Mouse (Mus musculus): ENCODE data around the gene Slc26a3. TPM values are rescaled to one million over a fixed set of nuclear protein-coding genes. Genes with fewer than 3 reads are reported as not detected.

The Slc26a3 gene
- polyA plus RNA-seq, 1 experiment from 2014 or later = not detected

DNA sequence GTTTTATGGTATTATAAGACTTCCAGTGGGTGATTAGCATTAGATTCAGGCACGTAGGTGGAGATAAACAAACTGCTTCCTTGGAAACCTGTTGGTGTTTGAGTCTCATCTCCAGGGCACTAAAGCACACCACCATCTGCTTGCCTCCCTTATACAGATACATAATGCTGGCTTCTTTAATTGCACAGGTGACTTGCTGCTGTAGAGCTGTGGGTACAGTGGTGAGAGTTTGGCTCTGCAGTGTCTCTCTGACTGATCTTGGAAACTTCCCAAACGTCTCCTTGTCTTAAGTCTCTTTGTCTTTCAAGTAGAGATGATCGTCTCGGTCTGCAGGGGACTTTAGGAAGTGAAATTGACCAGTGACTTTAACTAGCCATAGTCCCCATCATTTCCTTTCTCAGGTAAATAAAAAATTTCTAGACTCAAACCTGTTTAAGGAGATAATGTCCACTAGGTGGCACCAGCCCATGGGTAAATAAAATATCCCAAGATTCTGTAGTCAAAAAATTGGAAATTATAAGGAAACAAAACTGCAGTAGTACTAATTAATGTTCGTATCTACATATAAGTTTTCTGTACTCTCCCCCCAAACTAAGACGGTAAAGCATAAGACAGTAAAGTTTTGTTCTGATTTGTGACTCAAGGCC lies 117.2 kb downstream of the Slc26a3 start:
- H3K27ac ChIP-seq (replicated peaks; ENCODE audit: low read depth, low read length) = no peak overlapping the region
- no peak overlapping the region for H3K4me3 ChIP-seq (ENCODE audit: low read depth, low read length)
- no peaks in the 10 kb centered on the region for H3K4me1 ChIP-seq (ENCODE audit: control insufficient read depth, insufficient read depth, low read length)
- DNase-seq (ENCODE audit: low spot score) (peak; percentile 74), ATAC-seq (replicated peaks; ENCODE audit: insufficient number of reproducible peaks, low FRiP score, low TSS enrichment, low read depth) (no peak)
- no peaks in the 10 kb centered on the region for H3K36me3 ChIP-seq (replicated peaks; ENCODE audit: control insufficient read depth, insufficient read depth, low read depth, low read length)
- no peaks in the 10 kb centered on the region for H3K9me3 ChIP-seq (replicated peaks; ENCODE audit: control insufficient read depth, low read length)
- H3K27me3 ChIP-seq (ENCODE audit: control insufficient read depth, insufficient read depth, low read length) = no peaks in the 10 kb centered on the region
- no peak overlapping the region for H3K4me2 ChIP-seq (ENCODE audit: low read depth, low read length)
- WGBS = 44% methylated on average over 6 of the region's 6 CpGs
- no peak overlapping the region for H3K9ac ChIP-seq (replicated peaks; ENCODE audit: low read length)

DNA sequence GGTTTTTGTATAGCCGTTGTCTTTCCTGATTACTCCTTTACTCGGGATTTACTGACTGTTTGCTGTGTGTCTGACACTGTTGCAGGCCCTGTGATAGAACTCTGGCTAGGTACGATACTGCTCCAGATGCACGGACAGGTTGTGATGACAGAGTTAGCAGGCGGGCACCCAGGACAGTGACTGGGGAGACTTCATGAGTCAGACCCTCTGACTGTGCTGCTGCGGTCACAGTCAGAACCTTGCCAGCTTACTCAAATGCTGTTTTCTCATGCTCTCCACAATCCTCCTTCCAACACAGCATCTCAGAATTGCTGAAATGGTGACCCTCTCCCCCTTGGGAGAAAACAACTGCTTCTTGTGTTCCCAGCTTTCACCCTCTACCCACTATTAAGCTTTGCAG lies 117.8 kb downstream of the Slc26a3 start:
- H3K4me2 ChIP-seq (ENCODE audit: low read depth, low read length) = no peak overlapping the region
- H3K27ac ChIP-seq (replicated peaks; ENCODE audit: low read depth, low read length) = no peak overlapping the region
- no peaks in the 10 kb centered on the region for H3K36me3 ChIP-seq (replicated peaks; ENCODE audit: control insufficient read depth, insufficient read depth, low read depth, low read length)
- DNase-seq (ENCODE audit: low spot score) (no peak), ATAC-seq (replicated peaks; ENCODE audit: insufficient number of reproducible peaks, low FRiP score, low TSS enrichment, low read depth) (no peak)
- no peak overlapping the region for H3K4me3 ChIP-seq (ENCODE audit: low read depth, low read length)
- 86% methylated on average over 6 of the region's 6 CpGs for WGBS
- no peak overlapping the region for H3K9ac ChIP-seq (replicated peaks; ENCODE audit: low read length)
- H3K9me3 ChIP-seq (replicated peaks; ENCODE audit: control insufficient read depth, low read length) = no peaks in the 10 kb centered on the region
- no peaks in the 10 kb centered on the region for H3K27me3 ChIP-seq (ENCODE audit: control insufficient read depth, insufficient read depth, low read length)
- H3K4me1 ChIP-seq (ENCODE audit: control insufficient read depth, insufficient read depth, low read length) = no peaks in the 10 kb centered on the region

DNA sequence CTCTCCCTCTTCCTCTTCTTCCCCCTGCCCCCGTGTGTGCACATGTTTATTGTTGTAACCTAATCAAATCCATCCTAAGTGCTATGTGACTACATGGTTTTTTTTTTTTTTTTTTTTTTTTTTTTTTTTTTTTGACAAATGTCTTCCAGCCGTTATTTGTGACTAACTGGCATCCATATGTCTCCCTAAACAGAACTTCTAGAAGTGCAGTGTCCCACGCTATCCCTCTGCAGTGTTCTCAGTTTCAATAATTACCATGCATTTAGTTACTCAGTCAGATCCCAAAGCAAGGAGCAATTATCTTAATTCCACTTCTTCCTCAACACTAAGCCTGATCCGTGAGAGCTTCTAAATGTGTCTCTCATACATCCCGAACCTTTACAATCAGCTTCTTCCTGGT lies 120.5 kb downstream of the Slc26a3 start:
- Histone ChIP-seq H3K4me1 (ENCODE audit: control insufficient read depth, insufficient read depth, low read length) (no peaks in the 10 kb centered on the region), H3K9me3 (replicated peaks; ENCODE audit: control insufficient read depth, low read length) (no peaks in the 10 kb centered on the region), H3K4me2 (ENCODE audit: low read depth, low read length) (no peak overlapping the region), H3K36me3 (replicated peaks; ENCODE audit: control insufficient read depth, insufficient read depth, low read depth, low read length) (no peaks in the 10 kb centered on the region), H3K27ac (replicated peaks; ENCODE audit: low read depth, low read length) (no peak overlapping the region), H3K4me3 (ENCODE audit: low read depth, low read length) (no peak overlapping the region), H3K9ac (replicated peaks; ENCODE audit: low read length) (no peak overlapping the region), H3K27me3 (ENCODE audit: control insufficient read depth, insufficient read depth, low read length) (no peaks in the 10 kb centered on the region)
- DNase-seq (ENCODE audit: low spot score) (peak; percentile 42), ATAC-seq (replicated peaks; ENCODE audit: insufficient number of reproducible peaks, low FRiP score, low TSS enrichment, low read depth) (no peak)
- 30% methylated on average over 5 of the region's 5 CpGs for WGBS

DNA sequence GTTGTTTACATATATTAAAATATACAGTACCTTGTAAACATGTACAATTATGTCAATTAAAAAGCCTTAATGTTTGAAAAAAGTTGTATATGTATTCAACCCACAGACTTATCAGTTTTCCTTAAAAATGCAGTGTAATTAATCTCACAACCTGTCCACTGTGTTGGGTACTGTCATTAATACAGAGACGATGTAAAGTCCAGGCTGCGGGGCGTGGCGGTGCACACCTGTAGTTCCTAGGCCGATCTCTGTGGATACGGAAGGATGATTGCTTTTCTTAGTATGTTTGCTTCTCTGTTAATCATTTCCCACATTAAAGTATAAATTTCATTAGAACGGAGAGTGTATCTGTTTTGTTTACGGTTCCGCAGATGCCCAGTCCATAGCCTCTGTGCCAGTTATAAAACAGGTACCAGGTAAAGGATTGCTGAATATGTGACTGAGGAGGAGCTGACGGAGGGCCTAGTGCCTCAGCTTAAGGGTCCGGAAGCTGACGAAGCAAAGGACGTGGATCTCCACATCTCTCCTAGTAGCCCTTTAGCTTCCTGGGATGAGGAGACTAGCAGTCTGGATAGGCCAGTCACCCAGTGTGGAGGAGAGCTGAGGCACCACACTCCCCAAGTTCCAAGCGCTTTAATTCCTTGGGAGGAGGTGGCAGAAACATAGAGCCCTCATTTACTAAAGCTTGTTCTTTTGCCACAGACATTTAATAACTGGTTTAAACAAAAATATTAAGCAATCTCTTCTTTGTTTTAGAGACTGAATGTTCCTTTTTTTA lies 122.2 kb downstream of the Slc26a3 start:
- ATAC-seq (replicated peaks; ENCODE audit: insufficient number of reproducible peaks, low FRiP score, low TSS enrichment, low read depth) (no peak), DNase-seq (ENCODE audit: low spot score) (no peak)
- Histone ChIP-seq H3K9me3 (replicated peaks; ENCODE audit: control insufficient read depth, low read length) (no peaks in the 10 kb centered on the region), H3K4me3 (ENCODE audit: low read depth, low read length) (no peak overlapping the region), H3K4me1 (ENCODE audit: control insufficient read depth, insufficient read depth, low read length) (no peaks in the 10 kb centered on the region), H3K9ac (replicated peaks; ENCODE audit: low read length) (no peak overlapping the region), H3K36me3 (replicated peaks; ENCODE audit: control insufficient read depth, insufficient read depth, low read depth, low read length) (no peaks in the 10 kb centered on the region), H3K27me3 (ENCODE audit: control insufficient read depth, insufficient read depth, low read length) (no peaks in the 10 kb centered on the region), H3K4me2 (ENCODE audit: low read depth, low read length) (no peak overlapping the region), H3K27ac (replicated peaks; ENCODE audit: low read depth, low read length) (no peak overlapping the region)
- 89% methylated on average over 14 of the region's 14 CpGs for WGBS

DNA sequence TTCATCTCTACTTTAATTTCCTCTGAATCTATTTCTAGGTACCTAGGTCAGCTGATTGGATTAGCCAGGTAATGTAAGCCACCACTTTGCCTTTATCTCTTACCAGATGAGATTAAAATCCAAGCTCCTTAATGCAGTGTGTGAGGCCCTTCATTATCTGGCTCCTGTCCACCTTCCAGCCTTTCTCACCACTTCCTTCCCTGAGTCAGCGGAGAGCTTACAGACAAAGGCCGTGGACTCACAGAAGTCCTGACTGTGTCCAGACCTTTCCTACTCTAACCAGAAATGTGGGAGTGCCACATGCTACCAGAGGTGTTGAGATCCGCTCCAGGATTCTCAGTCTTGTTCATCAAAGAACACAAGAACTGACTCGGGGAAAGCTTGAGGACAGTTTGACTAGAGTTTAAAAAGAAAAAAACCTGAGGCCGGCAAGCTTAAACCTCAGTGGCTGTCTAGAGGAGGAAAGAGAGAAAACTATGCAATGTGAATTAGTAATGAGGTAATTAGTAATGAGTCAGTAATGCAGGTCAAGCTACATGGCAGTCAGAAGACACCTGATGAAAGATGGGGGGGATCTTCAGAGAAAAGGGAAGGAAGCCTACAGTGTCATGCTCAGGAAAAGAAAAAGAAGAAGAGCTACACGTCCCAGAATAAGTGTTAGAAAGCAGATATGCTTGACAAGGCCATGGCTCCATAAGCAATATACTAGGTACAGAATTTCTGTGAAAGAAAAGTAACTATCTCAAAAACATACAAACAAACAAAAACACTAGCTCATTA lies 123.2 kb downstream of the Slc26a3 start:
- DNase-seq (ENCODE audit: low spot score) (no peak), ATAC-seq (replicated peaks; ENCODE audit: insufficient number of reproducible peaks, low FRiP score, low TSS enrichment, low read depth) (no peak)
- Histone ChIP-seq H3K4me3 (ENCODE audit: low read depth, low read length) (no peak overlapping the region), H3K27me3 (ENCODE audit: control insufficient read depth, insufficient read depth, low read length) (no peaks in the 10 kb centered on the region), H3K27ac (replicated peaks; ENCODE audit: low read depth, low read length) (no peak overlapping the region), H3K9ac (replicated peaks; ENCODE audit: low read length) (no peak overlapping the region), H3K9me3 (replicated peaks; ENCODE audit: control insufficient read depth, low read length) (no peaks in the 10 kb centered on the region), H3K4me2 (ENCODE audit: low read depth, low read length) (no peak overlapping the region), H3K4me1 (ENCODE audit: control insufficient read depth, insufficient read depth, low read length) (no peaks in the 10 kb centered on the region), H3K36me3 (replicated peaks; ENCODE audit: control insufficient read depth, insufficient read depth, low read depth, low read length) (no peaks in the 10 kb centered on the region)
- WGBS = 75% methylated on average over 6 of the region's 6 CpGs

DNA sequence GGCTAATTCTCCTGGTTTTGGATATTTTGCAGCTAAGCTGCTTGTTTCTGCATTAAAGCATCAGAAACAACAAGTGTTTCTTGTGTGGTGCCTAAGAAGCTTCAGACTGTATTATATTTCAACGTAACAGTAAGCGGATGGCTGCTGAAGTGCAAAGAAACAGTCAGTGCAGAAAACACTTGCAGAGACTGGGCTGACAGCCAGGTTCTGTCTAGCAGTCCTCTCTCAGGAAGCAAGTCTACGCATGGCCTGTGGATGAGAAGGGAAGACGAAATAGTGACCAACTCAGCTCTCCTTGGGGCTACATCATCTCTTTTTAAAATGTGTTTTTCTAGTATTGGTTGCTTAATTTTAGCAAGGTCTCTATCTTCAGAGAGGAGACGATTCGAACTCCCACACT lies 129.4 kb downstream of the Slc26a3 start:
- no peak overlapping the region for H3K4me3 ChIP-seq (ENCODE audit: low read depth, low read length)
- 88% methylated on average over 6 of the region's 6 CpGs for WGBS
- H3K27me3 ChIP-seq (ENCODE audit: control insufficient read depth, insufficient read depth, low read length) = no peaks in the 10 kb centered on the region
- H3K4me2 ChIP-seq (ENCODE audit: low read depth, low read length) = no peak overlapping the region
- no peak overlapping the region for H3K9ac ChIP-seq (replicated peaks; ENCODE audit: low read length)
- no peaks in the 10 kb centered on the region for H3K9me3 ChIP-seq (replicated peaks; ENCODE audit: control insufficient read depth, low read length)
- no peak for ATAC-seq (replicated peaks; ENCODE audit: insufficient number of reproducible peaks, low FRiP score, low TSS enrichment, low read depth)
- no peaks in the 10 kb centered on the region for H3K4me1 ChIP-seq (ENCODE audit: control insufficient read depth, insufficient read depth, low read length)
- DNase-seq (ENCODE audit: low spot score) = no peak
- no peaks in the 10 kb centered on the region for H3K36me3 ChIP-seq (replicated peaks; ENCODE audit: control insufficient read depth, insufficient read depth, low read depth, low read length)
- no peak overlapping the region for H3K27ac ChIP-seq (replicated peaks; ENCODE audit: low read depth, low read length)

DNA sequence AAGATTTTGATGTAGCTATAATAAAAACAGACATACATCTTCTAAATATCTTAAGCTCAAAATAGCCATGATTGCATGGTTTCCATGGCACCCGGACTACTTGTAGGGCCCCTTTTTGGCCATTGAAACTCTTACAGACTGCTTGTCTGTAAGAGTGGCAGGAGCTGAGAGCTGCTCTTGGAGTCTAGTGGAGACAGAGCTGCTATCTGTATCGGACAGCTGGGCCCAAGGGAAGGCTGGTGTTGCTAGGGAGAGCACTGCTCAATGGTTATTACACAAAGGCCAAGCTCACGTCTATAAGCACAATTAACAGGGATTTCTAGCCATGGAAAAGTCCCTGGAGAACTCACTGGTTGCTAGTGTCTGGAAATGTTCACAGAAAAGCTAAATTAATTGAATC lies 130.7 kb downstream of the Slc26a3 start:
- Histone ChIP-seq H3K27ac (replicated peaks; ENCODE audit: low read depth, low read length) (no peak overlapping the region), H3K4me1 (ENCODE audit: control insufficient read depth, insufficient read depth, low read length) (no peaks in the 10 kb centered on the region), H3K9me3 (replicated peaks; ENCODE audit: control insufficient read depth, low read length) (no peaks in the 10 kb centered on the region), H3K9ac (replicated peaks; ENCODE audit: low read length) (no peak overlapping the region), H3K36me3 (replicated peaks; ENCODE audit: control insufficient read depth, insufficient read depth, low read depth, low read length) (no peaks in the 10 kb centered on the region), H3K4me3 (ENCODE audit: low read depth, low read length) (no peak overlapping the region), H3K27me3 (ENCODE audit: control insufficient read depth, insufficient read depth, low read length) (no peaks in the 10 kb centered on the region), H3K4me2 (ENCODE audit: low read depth, low read length) (no peak overlapping the region)
- no peak for ATAC-seq (replicated peaks; ENCODE audit: insufficient number of reproducible peaks, low FRiP score, low TSS enrichment, low read depth)
- 72% methylated on average over 3 of the region's 3 CpGs for WGBS
- no peak for DNase-seq (ENCODE audit: low spot score)

Measured in embryonic facial prominence, embryonic 11.5 days (tissue).